Mouse (Mus musculus) hindbrain, embryonic 14.5 days (tissue): ENCODE results near the gene Zfp207. TPM values are rescaled to one million over a fixed set of nuclear protein-coding genes. Genes with fewer than 3 reads are reported as not detected.
"Not testable (repeated sequence)": the region's sequence is repeated elsewhere in the genome, so short reads cannot be mapped to it uniquely, and the experiment has no call there.

Experiments used
- ATAC-seq: fragments of 200-750 bp; cut with Nextera tagmentation; 2 replicates; pipeline ENCODE4 v1.8.0; 2017; ENCODE audit warnings: moderate number of reproducible peaks, mild to moderate bottlenecking, moderate TSS enrichment, moderate library complexity; ENCODE audit not compliant: low FRiP score
- DNase-seq: peaks from one replicate; pipeline ENCODE4 v3.0.0-alpha.2; 2015; ENCODE audit warnings: low spot score
- H3K27ac ChIP-seq: fragments of 300-500 bp; sonication (generic); 2 replicates; pipeline ENCODE4 v1.5.1; 2014; ENCODE audit warnings: mild to moderate bottlenecking, moderate library complexity
- H3K27me3 ChIP-seq: fragments of 300-500 bp; sonication (generic); 2 replicates; pipeline ENCODE4 v1.6.1; 2014; ENCODE audit warnings: mild to moderate bottlenecking, low read length, mixed read lengths; ENCODE audit not compliant: control insufficient read depth, insufficient read depth
- H3K36me3 ChIP-seq: fragments of 300-500 bp; sonication (generic); replicated peaks from 2 replicates; pipeline ENCODE4 v1.6.1; 2014; ENCODE audit not compliant: control insufficient read depth, insufficient read depth
- H3K4me1 ChIP-seq: fragments of 300-500 bp; sonication (generic); replicated peaks from 2 replicates; pipeline ENCODE4 v1.6.1; 2014; ENCODE audit warnings: antibody characterized with exemption, low read length, mixed read lengths; ENCODE audit not compliant: control insufficient read depth, insufficient read depth
- H3K4me2 ChIP-seq: fragments of 300-500 bp; sonication (generic); replicated peaks from 2 replicates; pipeline ENCODE4 v1.6.1; 2014; ENCODE audit warnings: mild to moderate bottlenecking, moderate library complexity
- H3K4me3 ChIP-seq: fragments of 300-500 bp; sonication (generic); replicated peaks from 2 replicates; pipeline ENCODE4 v1.5.1; 2014; ENCODE audit warnings: mild to moderate bottlenecking, low read length
- H3K9ac ChIP-seq: fragments of 300-500 bp; sonication (generic); 2 replicates; pipeline ENCODE4 v1.6.1; 2014
- H3K9me3 ChIP-seq: fragments of 300-500 bp; sonication (generic); 2 replicates; pipeline ENCODE4 v1.6.1; 2016; ENCODE audit warnings: low read length; ENCODE audit not compliant: control insufficient read depth
- WGBS: fragments of 180-500 bp; shearing (Covaris S2); extraction: QIAGEN DNeasy Blood & Tissue Kit; methylation state at CpG from one replicate; pipeline ENCODE4 v1.1.7; 2014; 5-methylcytosine and 5-hydroxymethylcytosine counted together
- polyA plus RNA-seq: library from polyadenylated mRNA; unstranded; fragments of >200 nt; fragmentation: Nextera tagmentation; extraction: Ambion mirVana; gene quantifications from 2 replicates; pipeline ENCODE4 v1.2.1, GENCODE M21; 2014

The Zfp207 gene
- polyA plus RNA-seq, 1 experiment from 2014 or later = 190 TPM

GRCm38 (mm10) chr11:80377712-80378451 lies 5.2 kb upstream of the Zfp207 start, which contains the start of gene 5730455P16Rik:
Gene 5730455P16Rik, minus strand, starts transcription at chr11:80378034.
- Histone ChIP-seq H3K9me3 (no peaks in the 10 kb centered on the region), H3K4me1 (peaks cover 16% of the 10 kb centered on the region), H3K4me2 (peak within 1 kb of the TSS; percentile 66), H3K27ac (peak within 1 kb of the TSS; percentile 89), H3K27me3 (no peaks in the 10 kb centered on the region), H3K36me3 (peaks cover 26% of the 10 kb centered on the region), H3K4me3 (peak within 1 kb of the TSS; percentile 80), H3K9ac (peak within 1 kb of the TSS; percentile 96)
- ATAC-seq = peak; percentile 89
- DNase-seq = peak; percentile 85
- WGBS = 1% methylated on average over 43 of the region's 43 CpGs

- H3K9me3 ChIP-seq, ATAC-seq, DNase-seq, H3K27me3 ChIP-seq: not testable (repeated sequence)
- peaks cover 16% of the 10 kb centered on the region for H3K4me1 ChIP-seq
- peaks cover 19% of the 10 kb centered on the region for H3K36me3 ChIP-seq
- H3K4me3 ChIP-seq = peak overlapping the region; percentile 80
- peak overlapping the region; percentile 89 for H3K27ac ChIP-seq
- WGBS = 68% methylated on average over 2 of the region's 2 CpGs
- peak overlapping the region; percentile 66 for H3K4me2 ChIP-seq
- H3K9ac ChIP-seq = peak overlapping the region; percentile 96; the same call in 1 of the 2 replicates
These were observed 4.5 kb upstream of the Zfp207 start for GRCm38 (mm10) chr11:80378452-80379068.

GRCm38 (mm10) chr11:80379184-80379583 lies 3.9 kb upstream of the Zfp207 start:
- ATAC-seq, H3K9ac ChIP-seq, H3K4me3 ChIP-seq, H3K27ac ChIP-seq, H3K27me3 ChIP-seq, H3K9me3 ChIP-seq, DNase-seq, H3K4me2 ChIP-seq: not testable (repeated sequence)
- Histone ChIP-seq H3K4me1 (peaks cover 16% of the 10 kb centered on the region), H3K36me3 (peaks cover 14% of the 10 kb centered on the region; the same call in 1 of the 2 replicates)
- 98% methylated on average over 7 of the region's 7 CpGs for WGBS

- H3K4me2 ChIP-seq = peak overlapping the region; percentile 79
- WGBS = 9% methylated on average over 12 of the region's 12 CpGs
- peak overlapping the region; percentile 90 for H3K27ac ChIP-seq
- ATAC-seq (peak; percentile 22; the same call in 1 of the 2 replicates), DNase-seq (peak; percentile 51)
- H3K27me3 ChIP-seq = no peaks in the 10 kb centered on the region
- no peaks in the 10 kb centered on the region for H3K9me3 ChIP-seq
- H3K4me1 ChIP-seq = peaks cover 33% of the 10 kb centered on the region
- H3K4me3 ChIP-seq = peak overlapping the region; percentile 74
- peak overlapping the region; percentile 92 for H3K9ac ChIP-seq
- peaks cover 17% of the 10 kb centered on the region for H3K36me3 ChIP-seq
These were observed 457 bp upstream of the Zfp207 start for GRCm38 (mm10) chr11:80382626-80383018.

GRCm38 (mm10) chr11:80383626-80384046 lies 557 bp downstream of the Zfp207 start:
- Histone ChIP-seq H3K4me2 (peak overlapping the region; percentile 84), H3K27ac (peak overlapping the region; percentile 90), H3K4me3 (peak overlapping the region; percentile 74), H3K36me3 (peaks cover 27% of the 10 kb centered on the region), H3K9me3 (no peaks in the 10 kb centered on the region), H3K9ac (peak overlapping the region; percentile 92), H3K4me1 (peaks cover 33% of the 10 kb centered on the region), H3K27me3 (no peaks in the 10 kb centered on the region)
- under 1% methylated on average over 20 of the region's 20 CpGs for WGBS
- DNase-seq = peak; percentile 39
- ATAC-seq = no peak

- no peaks in the 10 kb centered on the region for H3K9me3 ChIP-seq
- peak overlapping the region; percentile 84 for H3K4me2 ChIP-seq
- peak overlapping the region; percentile 92 for H3K9ac ChIP-seq
- no peak overlapping the region for H3K27ac ChIP-seq
- no peaks in the 10 kb centered on the region for H3K27me3 ChIP-seq
- peak overlapping the region; percentile 74 for H3K4me3 ChIP-seq
- no peak for ATAC-seq
- DNase-seq = no peak
- H3K4me1 ChIP-seq = peaks cover 33% of the 10 kb centered on the region
- H3K36me3 ChIP-seq = peaks cover 34% of the 10 kb centered on the region
These were observed 1.4 kb downstream of the Zfp207 start for GRCm38 (mm10) chr11:80384461-80384860.

- H3K27ac ChIP-seq = no peak overlapping the region
- ATAC-seq = no peak
- peak overlapping the region; percentile 84 for H3K4me2 ChIP-seq
- peak overlapping the region; percentile 92 for H3K9ac ChIP-seq
- 41% methylated on average over 4 of the region's 4 CpGs for WGBS
- H3K4me1 ChIP-seq = peaks cover 33% of the 10 kb centered on the region
- no peaks in the 10 kb centered on the region for H3K9me3 ChIP-seq
- no peak for DNase-seq
- peaks cover 40% of the 10 kb centered on the region for H3K36me3 ChIP-seq
- peak overlapping the region; percentile 74 for H3K4me3 ChIP-seq
- H3K27me3 ChIP-seq = no peaks in the 10 kb centered on the region
These were observed 2.0 kb downstream of the Zfp207 start for GRCm38 (mm10) chr11:80385055-80385454.

- peak overlapping the region; percentile 84 for H3K4me2 ChIP-seq
- DNase-seq = no peak
- peaks cover 33% of the 10 kb centered on the region for H3K4me1 ChIP-seq
- peak overlapping the region; percentile 13; the same call in 1 of the 2 replicates for H3K9ac ChIP-seq
- peaks cover 53% of the 10 kb centered on the region for H3K36me3 ChIP-seq
- ATAC-seq = no peak
- H3K9me3 ChIP-seq = no peaks in the 10 kb centered on the region
- WGBS = 75% methylated on average over 2 of the region's 2 CpGs
- peak overlapping the region; percentile 74; the same call in 1 of the 2 replicates for H3K4me3 ChIP-seq
- H3K27ac ChIP-seq = no peak overlapping the region
- H3K27me3 ChIP-seq = no peaks in the 10 kb centered on the region
These were observed 3.7 kb downstream of the Zfp207 start for GRCm38 (mm10) chr11:80386790-80387189.

GRCm38 (mm10) chr11:80389885-80390284 lies 6.8 kb downstream of the Zfp207 start:
- peaks cover 74% of the 10 kb centered on the region for H3K36me3 ChIP-seq
- 91% methylated on average over 1 of the region's 1 CpGs for WGBS

More at GRCm38 (mm10) chr11:80389885-80390284, 6.8 kb downstream of the Zfp207 start:
- DNase-seq (no peak), ATAC-seq (no peak)
- Histone ChIP-seq H3K27me3 (no peaks in the 10 kb centered on the region), H3K4me2 (no peak overlapping the region), H3K27ac (no peak overlapping the region), H3K9ac (no peak overlapping the region), H3K4me3 (no peak overlapping the region), H3K9me3 (no peaks in the 10 kb centered on the region), H3K4me1 (peaks cover 21% of the 10 kb centered on the region)
